Mouse (Mus musculus) telencephalon, adult 2 months (tissue): ENCODE data around the gene Fry.

Experiments
- DNase-seq: peaks from one replicate; pipeline ENCODE4 v3.0.0-alpha.2; 2011; ENCODE audit warnings: low read depth, low spot score

The Fry gene

DNA sequence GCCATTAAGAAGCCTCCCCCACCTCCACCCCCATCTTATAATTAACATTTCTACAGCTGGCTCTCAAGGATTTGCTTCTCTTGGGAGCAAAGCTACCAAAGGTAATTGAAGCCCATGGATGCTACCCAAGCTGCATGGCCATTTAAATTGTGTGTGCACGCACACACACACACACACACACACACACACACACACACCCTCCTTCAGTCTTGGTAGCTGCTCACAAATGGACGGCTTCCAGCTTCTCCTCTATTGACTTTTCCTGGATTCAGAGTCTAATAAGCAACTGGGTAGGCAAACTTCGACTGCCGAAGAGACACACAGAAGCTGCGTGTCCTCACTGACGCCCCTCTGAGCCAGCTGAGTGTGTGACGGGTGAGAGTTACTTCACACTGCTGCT, 11.7 kb downstream of the Fry start:
- no peak for DNase-seq

DNA sequence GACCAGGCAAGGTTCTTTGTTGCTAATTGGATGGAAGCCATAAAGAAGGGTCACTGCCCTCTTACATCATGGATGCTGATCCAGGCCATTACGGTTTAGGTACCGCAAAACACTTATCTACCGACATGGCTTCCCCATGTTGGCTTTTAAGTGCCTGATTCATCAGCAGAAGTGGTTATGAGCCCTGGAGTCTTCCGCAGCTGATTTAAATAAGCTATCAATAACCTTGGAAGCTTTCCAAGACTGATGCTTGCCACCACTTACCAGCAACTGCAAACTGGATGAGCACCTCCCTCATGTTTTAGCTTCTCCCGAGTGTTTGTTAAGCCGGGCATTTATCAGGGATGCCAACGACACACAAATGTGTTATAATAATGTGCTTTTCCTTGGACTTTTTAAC, 12.7 kb downstream of the Fry start:
- DNase-seq: no peak

- DNase-seq: no peak
These were observed 16.2 kb downstream of the Fry start for GRCm38 (mm10) chr5:150134651-150135050.

GRCm38 (mm10) chr5:150135529-150135928, 17.1 kb downstream of the Fry start:
- no peak for DNase-seq

DNA sequence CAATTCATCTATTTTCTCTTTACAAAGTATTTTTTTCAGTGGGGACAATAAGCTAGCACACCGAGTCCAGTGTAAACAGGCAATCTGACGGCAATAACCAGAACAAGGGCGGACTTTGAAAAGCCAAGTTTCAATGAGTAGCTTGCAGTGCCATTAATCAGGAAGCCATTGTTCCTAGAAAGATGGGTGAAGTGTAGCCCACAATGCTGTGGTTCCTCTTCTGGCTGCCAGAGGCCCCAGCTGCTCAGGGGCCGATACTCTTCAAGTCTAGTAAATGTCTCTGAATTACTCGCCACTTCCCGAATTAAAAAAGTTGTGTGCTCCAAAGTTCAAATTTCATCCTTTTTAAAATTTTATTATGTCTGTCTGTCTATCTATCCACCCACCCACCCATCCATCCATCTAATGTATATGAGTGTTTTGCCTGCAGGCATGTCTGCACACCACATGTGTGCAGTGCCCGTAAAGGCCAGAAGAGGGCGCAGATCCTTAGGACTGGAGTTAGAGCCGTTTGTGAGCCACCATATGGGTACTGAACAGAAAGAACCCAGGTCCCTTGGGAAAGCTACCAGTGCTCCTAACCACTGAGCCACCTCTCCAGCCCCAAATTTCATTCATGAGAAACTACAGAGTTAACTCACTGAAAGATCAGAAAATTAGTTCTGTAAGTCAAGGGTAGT, 19.5 kb downstream of the Fry start:
- DNase-seq: no peak

- DNase-seq: no peak
These were observed 22.1 kb downstream of the Fry start for GRCm38 (mm10) chr5:150140513-150140912.

- DNase-seq: no peak
These were observed 27.5 kb downstream of the Fry start for GRCm38 (mm10) chr5:150145967-150146366.

GRCm38 (mm10) chr5:150146612-150147011, 28.2 kb downstream of the Fry start:
- peak; percentile 64 for DNase-seq

GRCm38 (mm10) chr5:150149725-150150124, 31.3 kb downstream of the Fry start:
- no peak for DNase-seq

- no peak for DNase-seq
These were observed 32.5 kb downstream of the Fry start for GRCm38 (mm10) chr5:150150986-150151385.

DNA sequence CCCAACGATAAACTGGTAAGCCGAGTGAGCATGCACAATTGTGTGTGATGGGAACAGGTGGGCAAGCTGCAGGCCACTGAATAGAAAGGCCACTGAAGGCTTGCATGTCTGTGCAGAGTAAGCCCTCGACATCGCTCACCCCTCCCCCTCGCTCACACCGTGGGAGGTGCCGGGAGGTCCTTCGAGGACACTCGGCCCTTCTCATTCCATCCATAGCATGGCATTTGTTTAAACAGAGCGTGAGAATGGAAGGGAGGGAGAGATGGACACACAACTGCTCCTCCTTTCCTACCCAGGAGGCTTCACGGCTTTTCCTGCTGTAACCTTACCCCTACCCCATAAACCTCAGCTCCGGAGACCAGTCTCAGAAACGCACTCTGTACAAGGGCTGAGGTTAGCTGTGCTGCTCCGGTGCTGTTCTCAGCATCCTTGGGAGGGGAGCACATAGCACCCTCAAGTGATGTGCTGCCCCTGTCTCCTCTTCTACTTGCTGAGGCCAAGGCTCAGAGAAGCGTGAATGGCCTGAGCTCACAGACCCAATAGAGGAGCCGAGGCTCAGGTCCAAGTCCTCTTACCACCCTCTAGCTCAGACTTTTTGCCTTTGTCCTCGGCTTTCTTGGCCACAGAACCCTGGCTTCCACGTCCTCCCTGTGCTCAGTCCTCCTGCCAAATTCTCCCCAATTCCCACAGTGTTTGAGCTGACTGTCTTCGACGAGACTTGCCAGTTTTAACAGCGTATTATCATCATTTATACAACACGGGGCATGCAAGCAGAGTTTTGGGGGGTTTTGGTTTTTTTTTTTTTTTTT, 33.8 kb downstream of the Fry start:
- DNase-seq: no peak

DNA sequence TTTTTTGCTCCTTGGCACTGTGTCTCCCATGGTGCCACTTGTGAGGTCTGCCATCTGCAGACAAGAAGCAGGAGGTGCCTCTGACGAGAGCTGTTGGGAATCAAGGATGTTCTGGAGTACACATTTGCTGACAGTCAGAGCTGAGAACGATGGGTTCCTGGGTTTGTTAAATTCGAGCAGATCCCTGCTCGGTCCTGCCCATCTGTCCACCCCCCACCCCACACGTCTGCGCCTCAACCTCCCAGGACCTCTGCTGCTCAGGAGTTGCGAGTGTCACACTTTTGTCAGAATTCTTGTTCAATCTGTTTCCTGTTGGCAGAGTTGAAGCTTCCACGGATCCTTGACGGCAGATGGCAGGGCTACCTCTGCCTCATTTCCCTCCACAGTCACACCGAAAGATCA, 34.4 kb downstream of the Fry start:
- DNase-seq: no peak

DNA sequence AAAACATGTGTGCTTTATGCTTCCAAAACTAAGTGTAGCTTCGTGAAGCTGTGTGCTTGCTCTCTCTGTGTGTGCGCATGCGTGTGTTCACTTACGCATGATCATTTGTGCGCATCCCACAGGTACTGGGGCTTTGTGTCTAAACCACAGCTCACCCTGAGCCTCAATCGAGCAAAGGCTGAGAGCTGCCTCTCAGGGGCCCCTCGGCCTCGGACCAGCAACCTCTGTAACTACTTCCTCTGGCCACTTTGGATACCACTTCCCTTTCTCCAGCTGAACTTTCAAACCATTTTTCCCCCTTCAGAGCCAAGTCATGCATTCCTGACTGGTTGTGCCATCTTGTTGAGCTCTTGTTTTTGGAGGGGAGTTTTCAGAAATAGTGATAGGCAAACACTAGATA, 36.9 kb downstream of the Fry start:
- DNase-seq: no peak

GRCm38 (mm10) chr5:150156063-150156786, 37.8 kb downstream of the Fry start:
- no peak for DNase-seq

- DNase-seq: no peak
These were observed 39.2 kb downstream of the Fry start for GRCm38 (mm10) chr5:150157682-150158081.

- no peak for DNase-seq
These were observed 40.7 kb downstream of the Fry start for GRCm38 (mm10) chr5:150159151-150159550.

DNA sequence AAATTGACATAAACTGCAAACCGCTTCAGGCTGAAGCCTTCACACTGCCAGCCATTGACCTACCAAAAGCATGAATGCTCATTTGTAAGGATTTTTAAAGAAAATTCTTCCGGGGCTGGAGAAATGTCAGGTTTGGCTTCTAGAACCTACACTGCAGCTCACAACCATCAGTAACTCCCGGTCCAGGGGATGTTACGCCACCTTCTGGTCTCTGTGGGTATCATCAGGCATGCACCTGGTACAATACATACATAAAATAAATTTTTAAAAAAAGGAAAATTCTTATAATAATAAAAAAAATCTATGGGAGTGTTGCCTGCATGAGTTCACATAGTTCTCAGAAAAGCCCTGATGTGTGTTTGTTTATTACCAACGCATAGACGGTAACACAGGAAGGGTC, 42.7 kb downstream of the Fry start:
- no peak for DNase-seq

DNA sequence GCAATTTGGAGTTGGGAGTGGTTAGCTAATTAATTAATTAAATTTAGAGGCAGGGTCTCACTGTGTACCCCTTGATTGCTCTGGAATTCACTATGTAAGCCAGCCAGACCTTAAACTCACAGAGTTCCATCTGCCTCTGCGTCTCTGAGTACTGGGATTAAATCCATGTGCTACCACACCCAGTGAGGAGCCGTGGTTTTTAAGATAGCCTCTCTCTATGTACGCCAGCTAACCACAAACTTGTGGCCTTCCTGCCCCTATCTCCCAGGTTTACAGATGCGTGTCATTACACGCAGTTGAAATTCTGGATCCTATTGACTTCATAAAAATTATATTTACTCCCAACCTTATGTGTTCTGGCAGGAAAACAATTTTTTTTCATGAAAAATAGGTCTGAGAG, 43.5 kb downstream of the Fry start:
- no peak for DNase-seq

- DNase-seq: no peak
These were observed 46.2 kb downstream of the Fry start for GRCm38 (mm10) chr5:150164671-150165070.

DNA sequence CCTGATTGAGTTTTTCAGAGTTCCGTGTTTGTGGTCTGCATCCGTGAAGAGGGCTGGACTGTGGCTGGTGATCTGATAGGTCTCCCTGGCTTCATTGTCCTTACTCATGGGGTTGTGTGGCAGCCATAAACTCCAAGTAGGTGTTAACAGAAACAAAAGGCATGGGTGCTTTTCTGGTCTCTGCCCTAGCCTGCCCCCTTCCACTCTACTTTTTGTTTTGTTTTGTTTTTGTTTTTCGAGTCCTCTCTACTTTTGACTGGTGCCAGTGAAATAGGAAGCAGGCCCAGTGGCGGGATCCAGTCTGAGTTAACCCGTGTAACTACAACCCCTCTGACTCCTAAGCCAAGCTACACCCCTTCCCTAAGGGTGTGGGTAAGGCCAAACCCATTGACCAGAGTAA, 48.4 kb downstream of the Fry start:
- no peak for DNase-seq

DNA sequence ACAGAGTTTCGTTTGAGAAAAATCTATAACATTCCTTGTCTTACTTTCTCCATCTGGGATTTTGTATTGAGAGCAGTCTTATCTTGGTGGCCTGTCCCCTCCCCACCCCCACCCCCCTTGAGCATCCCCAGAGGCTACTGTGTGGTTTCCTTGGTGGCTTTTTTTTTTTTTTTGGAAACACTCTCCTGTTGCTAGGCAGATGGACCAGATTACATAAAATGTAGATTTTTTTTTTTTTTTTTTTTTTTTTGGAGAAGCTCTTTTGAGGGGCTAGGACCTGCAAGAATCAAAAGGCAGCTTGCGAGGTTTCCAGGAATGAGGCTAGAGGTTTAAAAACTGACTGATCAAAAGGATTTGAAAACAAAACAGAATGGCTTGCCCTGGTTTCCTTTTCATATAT, 48.8 kb downstream of the Fry start:
- DNase-seq: no peak

GRCm38 (mm10) chr5:150168712-150169111, 50.3 kb downstream of the Fry start:
- DNase-seq: peak; percentile 78

DNA sequence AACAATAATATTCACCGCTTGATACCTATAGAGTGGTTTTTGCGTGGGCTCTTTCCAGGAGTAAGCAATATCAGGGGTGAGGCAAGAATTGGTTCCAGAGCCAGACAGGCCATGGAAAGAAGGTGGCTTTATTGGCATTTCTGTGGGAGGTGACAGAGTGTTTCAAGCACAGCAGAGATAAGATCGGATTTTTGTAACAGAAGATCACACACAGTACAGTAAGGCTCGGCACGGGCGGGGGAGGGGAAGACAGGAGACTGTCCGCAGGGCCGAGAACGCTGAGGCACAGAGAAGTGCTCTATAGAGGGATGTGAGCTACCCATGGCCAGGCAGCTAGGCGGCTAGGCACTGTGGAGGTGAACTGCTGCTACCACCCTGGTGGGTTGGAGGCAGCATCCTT, 53.1 kb downstream of the Fry start:
- DNase-seq: no peak
